Mouse (Mus musculus) CH12.LX (cell line): ENCODE results near the gene Camk2b.

ENCODE experiments used
- CHD1 ChIP-seq: IDR thresholded peaks from 2 replicates; pipeline ENCODE4 v1.6.1; 2012; ENCODE audit warnings: low read depth, low read length, improper control_type of control experiment, inconsistent platforms
- CTCF ChIP-seq, 2 experiments: IDR thresholded peaks in 1 of 2; conservative IDR thresholded peaks in 1 of 2; 2 replicates each; pipeline ENCODE4 v1.5.1; 2011 to 2012; ENCODE audit warnings: low read depth in 2 of 2, low read length in 2 of 2, improper control_type of control experiment in 1 of 2, inconsistent platforms in 1 of 2, mild to moderate bottlenecking in 1 of 2, moderate library complexity in 1 of 2
- E2F4 ChIP-seq: IDR thresholded peaks from 2 replicates; pipeline ENCODE4 v1.6.1; 2011; ENCODE audit warnings: low read depth, low read length, improper control_type of control experiment; ENCODE audit not compliant: insufficient replicate concordance
- EP300 ChIP-seq: IDR thresholded peaks from 2 replicates; pipeline ENCODE4 v1.6.1; 2011; ENCODE audit warnings: low read length, improper control_type of control experiment
- ETS1 ChIP-seq: conservative IDR thresholded peaks from 2 replicates; pipeline ENCODE4 v1.6.1; 2012; ENCODE audit warnings: low read depth, mild to moderate bottlenecking, inconsistent platforms, low read length, improper control_type of control experiment, moderate library complexity
- HCFC1 ChIP-seq: IDR thresholded peaks from 2 replicates; pipeline ENCODE4 v1.6.1; 2012; ENCODE audit warnings: low read depth, mild to moderate bottlenecking, inconsistent platforms, low read length, improper control_type of control experiment
- KAT2A ChIP-seq: IDR thresholded peaks from 2 replicates; pipeline ENCODE4 v1.6.1; 2012; ENCODE audit warnings: low read length, improper control_type of control experiment, inconsistent platforms; ENCODE audit not compliant: insufficient replicate concordance
- MYC ChIP-seq: IDR thresholded peaks from 2 replicates; pipeline ENCODE4 v1.6.1; 2011; ENCODE audit warnings: low read depth, mild to moderate bottlenecking, improper control_type of control experiment, low read length
- NELFE ChIP-seq: IDR thresholded peaks from 2 replicates; pipeline ENCODE4 v1.6.1; 2011; ENCODE audit warnings: low read depth, low read length, improper control_type of control experiment
- POLR2A ChIP-seq: IDR thresholded peaks from 2 replicates; pipeline ENCODE4 v1.6.1; 2011; ENCODE audit warnings: low read depth, mild to moderate bottlenecking, improper control_type of control experiment, low read length
- POLR2AphosphoS2 ChIP-seq: IDR thresholded peaks from 2 replicates; pipeline ENCODE4 v1.6.1; 2011; ENCODE audit warnings: low read depth, low read length, improper control_type of control experiment
- RCOR1 ChIP-seq: conservative IDR thresholded peaks from 2 replicates; pipeline ENCODE4 v1.6.1; 2012; ENCODE audit warnings: low read depth, mild to moderate bottlenecking, inconsistent platforms, low read length, improper control_type of control experiment
- USF1 ChIP-seq: IDR thresholded peaks from 2 replicates; pipeline ENCODE4 v1.6.1; 2014; ENCODE audit warnings: low read depth, mild to moderate bottlenecking, inconsistent platforms, low read length, improper control_type of control experiment

GRCm38 (mm10) chr11:5994880-5995279 lies 71.3 kb downstream of the Camk2b start:
- TF ChIP-seq POLR2A: no peak
- no peak for TF ChIP-seq RCOR1
- TF ChIP-seq ETS1: no peak
- no peak for TF ChIP-seq CTCF (conservative IDR thresholded peaks at IDR 0.05 in 1 of 2, IDR thresholded peaks at IDR 0.05 in 1 of 2; ENCODE audit: low read depth in 2 of 2, low read length in 2 of 2)
- TF ChIP-seq CHD1: no peak
- no peak for TF ChIP-seq POLR2AphosphoS2
- TF ChIP-seq HCFC1: no peak
- TF ChIP-seq NELFE: no peak
- TF ChIP-seq EP300: no peak
- TF ChIP-seq E2F4: no peak
- no peak for TF ChIP-seq MYC
- TF ChIP-seq KAT2A: no peak
- no peak for TF ChIP-seq USF1
